ENCODE assay signal across 25 mouse cellular contexts in the genomic region with DNA sequence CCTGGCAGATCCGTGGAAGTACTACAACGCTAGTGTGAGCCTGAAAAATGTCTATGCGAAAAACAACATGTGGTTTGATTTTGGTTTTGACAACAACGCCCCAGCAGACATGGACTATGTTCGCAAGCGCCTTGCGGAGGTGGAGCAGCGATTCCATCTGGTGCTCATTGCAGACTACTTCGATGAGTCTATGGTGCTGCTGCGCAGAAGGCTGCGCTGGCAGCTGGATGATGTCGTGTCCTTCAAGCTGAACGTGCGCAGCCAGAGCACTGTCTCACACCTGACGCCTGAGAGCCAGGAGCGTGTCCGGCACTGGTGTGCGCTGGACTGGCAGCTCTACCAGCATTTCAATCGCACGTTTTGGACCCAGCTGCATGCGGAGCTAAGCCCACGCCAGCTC. TPM values are rescaled to one million over a fixed set of nuclear protein-coding genes. Genes with fewer than 3 reads are reported as not detected.
"Had no signal": no experiment of that assay in that cellular context is flagged by ENCODE, and none has a peak within 500 bp of the region (broad histone marks: within the 10 kb centered on the region; RNA-seq: fewer than 3 reads in every experiment).

No protein-coding gene starts in this region.

RNA-seq across cellular contexts. Expression of a gene that starts 13.3 kb away (rescaled TPM):
- total RNA-seq: gastrocnemius, adult 2 months; gastrocnemius, postnatal 10 days; gastrocnemius, postnatal 25 days; granulocyte monocyte progenitor cell, adult 5-6 weeks; hematopoietic stem cell, adult 5-6 weeks; hindbrain, postnatal 0 days; left cerebral cortex, postnatal 10 days had no signal
- polyA plus RNA-seq: heart, postnatal 0 days; hindbrain, embryonic 11.5 days; hindbrain, embryonic 13.5 days; hindbrain, embryonic 15.5 days; hindbrain, postnatal 0 days; limb, embryonic 10.5 days; limb, embryonic 15.5 days; liver, adult 2 months; liver, embryonic 12.5 days; liver, embryonic 14.5 days; liver, embryonic 16.5 days had no signal

RNA-seq across cellular contexts. Expression of a gene that starts 43.7 kb away (rescaled TPM):
- total RNA-seq: gastrocnemius, postnatal 25 days; granulocyte monocyte progenitor cell, adult 5-6 weeks; hematopoietic stem cell, adult 5-6 weeks; hindbrain, postnatal 0 days; left cerebral cortex, adult 18-20 months; liver, adult 2 months had no signal
- polyA plus RNA-seq: heart, embryonic 11.5 days; heart, embryonic 13.5 days; heart, embryonic 15.5 days; hindbrain, embryonic 11.5 days; hindbrain, embryonic 13.5 days; hindbrain, embryonic 15.5 days; intestine, embryonic 14.5 days; kidney, embryonic 15.5 days; kidney, postnatal 0 days; limb, embryonic 10.5 days; limb, embryonic 12.5 days; liver, adult 2 months; liver, embryonic 12.5 days; liver, embryonic 14.5 days; liver, embryonic 16.5 days had no signal
